Mouse (Mus musculus): ENCODE data around the gene Tbc1d2.

DNA sequence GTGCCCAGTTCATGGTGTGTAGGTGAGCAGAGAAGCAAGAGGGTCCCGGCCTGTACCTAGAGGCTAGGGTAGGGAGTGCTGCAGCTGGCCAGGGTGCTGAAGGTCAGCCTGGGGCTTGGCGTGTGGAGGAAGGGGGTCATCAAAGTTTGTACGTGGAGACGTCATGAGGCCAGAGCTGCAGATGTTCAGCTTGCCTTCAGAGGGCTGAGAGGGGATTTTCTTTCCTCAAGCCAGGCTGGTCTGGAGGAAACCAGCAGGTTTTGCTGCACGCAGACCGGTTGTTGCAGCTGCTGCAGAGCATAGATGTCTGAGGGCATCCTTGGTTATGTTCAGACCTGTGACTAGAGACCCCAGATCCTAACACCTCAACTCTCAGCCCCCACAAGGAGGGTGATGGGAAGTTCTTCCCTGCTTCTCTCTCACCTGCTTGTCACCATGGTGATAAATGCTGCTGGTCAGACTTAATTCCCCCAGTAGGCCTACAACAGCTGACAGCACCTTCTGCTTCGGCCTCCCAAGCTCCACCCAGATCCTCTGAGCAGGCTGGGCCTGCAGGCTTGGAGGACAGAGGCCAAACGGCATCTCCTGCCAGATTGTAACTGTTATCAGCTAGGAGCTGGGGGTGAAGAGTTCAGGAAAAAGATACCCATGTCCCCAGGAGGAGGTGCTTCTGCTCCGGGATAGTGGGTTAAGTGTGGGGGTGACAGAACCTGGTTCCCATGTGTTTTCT lies 75.8 kb downstream of the Tbc1d2 start:
- TF ChIP-seq CTCF (IDR thresholded peaks at IDR 0.05; ENCODE audit: low read depth), result no peak
- TF ChIP-seq EP300 (IDR thresholded peaks at IDR 0.05; ENCODE audit: low read depth), result no peak
